Mouse (Mus musculus): Measurements from ENCODE around the gene Tlcd1. TPM values are rescaled to one million over a fixed set of nuclear protein-coding genes. Genes with fewer than 3 reads are reported as not detected.

Tlcd1 gene
- polyA plus RNA-seq, 1 experiment from 2014 or later = 16.7 TPM

- ATAC-seq (ENCODE audit: low read depth) = no peak
- 78% methylated on average over 5 of the region's 5 CpGs for WGBS
- peaks cover 13% of the 10 kb centered on the region for H3K36me3 ChIP-seq (ENCODE audit: control insufficient read depth, insufficient read depth, low read length)
These were observed 35.8 kb upstream of the Tlcd1 start for GRCm38 (mm10) chr11:78140665-78141064.

GRCm38 (mm10) chr11:78143520-78143919 is 33.0 kb upstream of the Tlcd1 start:
- WGBS = 71% methylated on average over 2 of the region's 2 CpGs

More at GRCm38 (mm10) chr11:78140665-78141064, 35.8 kb upstream of the Tlcd1 start:
- Histone ChIP-seq H3K4me3 (ENCODE audit: low read depth, low read length) (no peak overlapping the region), H3K9ac (replicated peaks; ENCODE audit: low read depth, low read length) (no peak overlapping the region), H3K27me3 (ENCODE audit: control insufficient read depth, insufficient read depth, low read length) (no peaks in the 10 kb centered on the region), H3K4me1 (ENCODE audit: control insufficient read depth, insufficient read depth, low read length) (no peaks in the 10 kb centered on the region), H3K27ac (ENCODE audit: low read depth, low read length) (no peak overlapping the region), H3K9me3 (ENCODE audit: control insufficient read depth, low read length) (no peaks in the 10 kb centered on the region), H3K4me2 (ENCODE audit: low read depth, low read length) (no peak overlapping the region)

GRCm38 (mm10) chr11:78146168-78146567 is 30.3 kb upstream of the Tlcd1 start:
- H3K4me2 ChIP-seq (ENCODE audit: low read depth, low read length) = no peak overlapping the region
- peaks cover 32% of the 10 kb centered on the region for H3K36me3 ChIP-seq (ENCODE audit: control insufficient read depth, insufficient read depth, low read length)
- H3K9me3 ChIP-seq (ENCODE audit: control insufficient read depth, low read length) = no peaks in the 10 kb centered on the region
- 86% methylated on average over 5 of the region's 5 CpGs for WGBS
- H3K4me1 ChIP-seq (ENCODE audit: control insufficient read depth, insufficient read depth, low read length) = no peaks in the 10 kb centered on the region
- H3K27ac ChIP-seq (ENCODE audit: low read depth, low read length) = no peak overlapping the region
- no peak for ATAC-seq (ENCODE audit: low read depth)
- H3K27me3 ChIP-seq (ENCODE audit: control insufficient read depth, insufficient read depth, low read length) = no peaks in the 10 kb centered on the region
- H3K4me3 ChIP-seq (ENCODE audit: low read depth, low read length) = no peak overlapping the region
- H3K9ac ChIP-seq (replicated peaks; ENCODE audit: low read depth, low read length) = no peak overlapping the region

More at GRCm38 (mm10) chr11:78143520-78143919, 33.0 kb upstream of the Tlcd1 start:
- ATAC-seq (ENCODE audit: low read depth) = no peak
- Histone ChIP-seq H3K9me3 (ENCODE audit: control insufficient read depth, low read length) (no peaks in the 10 kb centered on the region), H3K27ac (ENCODE audit: low read depth, low read length) (no peak overlapping the region), H3K4me3 (ENCODE audit: low read depth, low read length) (no peak overlapping the region), H3K4me1 (ENCODE audit: control insufficient read depth, insufficient read depth, low read length) (no peaks in the 10 kb centered on the region), H3K9ac (replicated peaks; ENCODE audit: low read depth, low read length) (no peak overlapping the region), H3K4me2 (ENCODE audit: low read depth, low read length) (no peak overlapping the region), H3K36me3 (ENCODE audit: control insufficient read depth, insufficient read depth, low read length) (peaks cover 18% of the 10 kb centered on the region), H3K27me3 (ENCODE audit: control insufficient read depth, insufficient read depth, low read length) (no peaks in the 10 kb centered on the region)

GRCm38 (mm10) chr11:78146707-78147543 is 29.6 kb upstream of the Tlcd1 start:
- Histone ChIP-seq H3K4me1 (ENCODE audit: control insufficient read depth, insufficient read depth, low read length) (no peaks in the 10 kb centered on the region), H3K9ac (replicated peaks; ENCODE audit: low read depth, low read length) (no peak overlapping the region), H3K27me3 (ENCODE audit: control insufficient read depth, insufficient read depth, low read length) (no peaks in the 10 kb centered on the region), H3K27ac (ENCODE audit: low read depth, low read length) (no peak overlapping the region), H3K36me3 (ENCODE audit: control insufficient read depth, insufficient read depth, low read length) (peaks cover 32% of the 10 kb centered on the region), H3K4me2 (ENCODE audit: low read depth, low read length) (no peak overlapping the region), H3K9me3 (ENCODE audit: control insufficient read depth, low read length) (no peaks in the 10 kb centered on the region), H3K4me3 (ENCODE audit: low read depth, low read length) (no peak overlapping the region)
- no peak for ATAC-seq (ENCODE audit: low read depth)
- 97% methylated on average over 6 of the region's 6 CpGs for WGBS

GRCm38 (mm10) chr11:78151161-78151560 is 25.4 kb upstream of the Tlcd1 start:
- no peak overlapping the region for H3K4me2 ChIP-seq (ENCODE audit: low read depth, low read length)
- H3K27ac ChIP-seq (ENCODE audit: low read depth, low read length) = no peak overlapping the region
- WGBS = 23% methylated on average over 1 of the region's 1 CpGs
- no peak for ATAC-seq (ENCODE audit: low read depth)
- H3K9me3 ChIP-seq (ENCODE audit: control insufficient read depth, low read length) = no peaks in the 10 kb centered on the region
- H3K9ac ChIP-seq (replicated peaks; ENCODE audit: low read depth, low read length) = no peak overlapping the region
- H3K4me1 ChIP-seq (ENCODE audit: control insufficient read depth, insufficient read depth, low read length) = peaks cover 20% of the 10 kb centered on the region
- no peak overlapping the region for H3K4me3 ChIP-seq (ENCODE audit: low read depth, low read length)
- no peaks in the 10 kb centered on the region for H3K27me3 ChIP-seq (ENCODE audit: control insufficient read depth, insufficient read depth, low read length)
- H3K36me3 ChIP-seq (ENCODE audit: control insufficient read depth, insufficient read depth, low read length) = peaks cover 28% of the 10 kb centered on the region

- no peaks in the 10 kb centered on the region for H3K9me3 ChIP-seq (ENCODE audit: control insufficient read depth, low read length)
- peak; percentile 83; the same call in 1 of the 2 replicates for ATAC-seq (ENCODE audit: low read depth)
- H3K27me3 ChIP-seq (ENCODE audit: control insufficient read depth, insufficient read depth, low read length) = no peaks in the 10 kb centered on the region
- no peak overlapping the region for H3K9ac ChIP-seq (replicated peaks; ENCODE audit: low read depth, low read length)
- H3K4me3 ChIP-seq (ENCODE audit: low read depth, low read length) = no peak overlapping the region
- H3K4me2 ChIP-seq (ENCODE audit: low read depth, low read length) = no peak overlapping the region
- WGBS = 29% methylated on average over 9 of the region's 9 CpGs
- peak overlapping the region; percentile 73 for H3K27ac ChIP-seq (ENCODE audit: low read depth, low read length)
- peaks cover 23% of the 10 kb centered on the region for H3K4me1 ChIP-seq (ENCODE audit: control insufficient read depth, insufficient read depth, low read length)
- H3K36me3 ChIP-seq (ENCODE audit: control insufficient read depth, insufficient read depth, low read length) = peaks cover 31% of the 10 kb centered on the region
These were observed 23.9 kb upstream of the Tlcd1 start for GRCm38 (mm10) chr11:78152299-78153231.

- Histone ChIP-seq H3K4me2 (ENCODE audit: low read depth, low read length) (no peak overlapping the region), H3K9me3 (ENCODE audit: control insufficient read depth, low read length) (no peaks in the 10 kb centered on the region), H3K9ac (replicated peaks; ENCODE audit: low read depth, low read length) (no peak overlapping the region), H3K36me3 (ENCODE audit: control insufficient read depth, insufficient read depth, low read length) (peaks cover 44% of the 10 kb centered on the region), H3K4me1 (ENCODE audit: control insufficient read depth, insufficient read depth, low read length) (peaks cover 25% of the 10 kb centered on the region), H3K27me3 (ENCODE audit: control insufficient read depth, insufficient read depth, low read length) (no peaks in the 10 kb centered on the region), H3K27ac (ENCODE audit: low read depth, low read length) (peak overlapping the region; percentile 50), H3K4me3 (ENCODE audit: low read depth, low read length) (no peak overlapping the region)
- WGBS = 60% methylated on average over 13 of the region's 13 CpGs
- ATAC-seq (ENCODE audit: low read depth) = 0 out of 2 replicates have a peak, but pooled peaks have one; percentile 19
These were observed 22.7 kb upstream of the Tlcd1 start for GRCm38 (mm10) chr11:78153778-78154177.

GRCm38 (mm10) chr11:78155674-78156073 is 20.8 kb upstream of the Tlcd1 start:
- peaks cover 26% of the 10 kb centered on the region for H3K4me1 ChIP-seq (ENCODE audit: control insufficient read depth, insufficient read depth, low read length)

More at GRCm38 (mm10) chr11:78155674-78156073, 20.8 kb upstream of the Tlcd1 start:
- Histone ChIP-seq H3K4me3 (ENCODE audit: low read depth, low read length) (no peak overlapping the region), H3K36me3 (ENCODE audit: control insufficient read depth, insufficient read depth, low read length) (peaks cover 47% of the 10 kb centered on the region), H3K9me3 (ENCODE audit: control insufficient read depth, low read length) (no peaks in the 10 kb centered on the region), H3K27me3 (ENCODE audit: control insufficient read depth, insufficient read depth, low read length) (no peaks in the 10 kb centered on the region), H3K9ac (replicated peaks; ENCODE audit: low read depth, low read length) (no peak overlapping the region), H3K4me2 (ENCODE audit: low read depth, low read length) (no peak overlapping the region), H3K27ac (ENCODE audit: low read depth, low read length) (no peak overlapping the region)
- 66% methylated on average over 5 of the region's 5 CpGs for WGBS
- no peak for ATAC-seq (ENCODE audit: low read depth)

Data from neural tube, embryonic 14.5 days (tissue).